Mouse (Mus musculus) urinary bladder, adult 2 months (tissue): ENCODE measurements around the gene Map3k5. TPM values are rescaled to one million over a fixed set of nuclear protein-coding genes. Genes with fewer than 3 reads are reported as not detected.

Experiments
- DNase-seq: peaks from one replicate; pipeline ENCODE4 v3.0.0; 2022; ENCODE audit warnings: low spot score
- polyA plus RNA-seq: library from polyadenylated mRNA; depleted of rRNA; stranded (reverse); fragments of >200 nt; gene quantifications from 2 replicates; pipeline ENCODE4 v1.2.3, GENCODE M21; 2012

Map3k5 gene
- polyA plus RNA-seq, 1 experiment, result 20.6 TPM

GRCm38 (mm10) chr10:20056859-20057644, 122.8 kb downstream of the Map3k5 start:
- no peak for DNase-seq

DNA sequence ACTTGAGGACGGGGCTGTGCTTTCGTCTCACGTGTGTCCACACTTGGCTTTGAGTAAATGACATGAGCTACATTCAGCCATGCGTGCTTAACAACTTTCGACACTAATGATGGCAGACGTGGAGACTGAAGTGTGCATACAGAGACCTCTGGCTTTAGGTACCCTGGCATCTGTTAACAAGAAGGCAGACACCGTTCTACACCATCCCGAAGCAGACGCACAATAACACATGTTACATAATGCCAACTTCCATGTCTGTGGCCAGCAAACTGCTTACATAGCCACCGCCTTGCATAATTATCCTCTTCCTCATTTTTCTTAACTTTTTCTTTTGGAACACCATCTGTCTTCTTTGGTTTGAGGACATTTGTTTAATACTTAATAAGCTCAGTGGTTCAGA, 123.8 kb downstream of the Map3k5 start:
- no peak for DNase-seq

GRCm38 (mm10) chr10:20058841-20059240, 124.6 kb downstream of the Map3k5 start:
- no peak for DNase-seq

DNA sequence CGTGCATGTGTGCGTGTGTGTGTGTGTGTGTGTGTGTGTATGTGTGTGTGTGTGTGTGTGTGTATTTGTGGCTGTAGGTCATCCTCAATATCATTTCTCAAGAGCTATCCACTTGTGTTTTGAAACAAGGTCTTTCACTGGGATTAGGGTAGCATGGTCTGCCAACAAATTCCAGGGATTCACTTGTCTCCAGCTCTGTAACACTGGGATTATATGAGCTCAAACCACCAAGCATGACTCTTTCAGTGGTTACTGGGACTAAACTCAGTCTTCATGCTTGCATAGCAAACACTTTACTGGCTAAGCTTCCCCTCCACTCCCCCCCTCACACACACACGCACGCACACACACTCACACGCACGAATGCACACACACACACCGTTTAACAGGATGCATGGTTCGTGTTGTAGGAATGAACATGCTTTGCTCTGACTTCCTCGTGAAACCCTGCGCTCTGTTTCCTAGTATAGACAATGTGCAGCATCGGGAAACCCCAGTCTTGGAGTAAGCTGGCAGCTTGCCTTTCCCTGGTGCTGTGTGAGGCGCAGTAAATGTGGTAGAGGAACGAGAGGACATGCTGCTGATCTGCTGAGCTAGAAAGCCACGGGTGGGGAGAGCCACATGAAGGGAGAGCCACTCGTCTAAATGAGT, 126.2 kb downstream of the Map3k5 start:
- DNase-seq, result no peak

DNA sequence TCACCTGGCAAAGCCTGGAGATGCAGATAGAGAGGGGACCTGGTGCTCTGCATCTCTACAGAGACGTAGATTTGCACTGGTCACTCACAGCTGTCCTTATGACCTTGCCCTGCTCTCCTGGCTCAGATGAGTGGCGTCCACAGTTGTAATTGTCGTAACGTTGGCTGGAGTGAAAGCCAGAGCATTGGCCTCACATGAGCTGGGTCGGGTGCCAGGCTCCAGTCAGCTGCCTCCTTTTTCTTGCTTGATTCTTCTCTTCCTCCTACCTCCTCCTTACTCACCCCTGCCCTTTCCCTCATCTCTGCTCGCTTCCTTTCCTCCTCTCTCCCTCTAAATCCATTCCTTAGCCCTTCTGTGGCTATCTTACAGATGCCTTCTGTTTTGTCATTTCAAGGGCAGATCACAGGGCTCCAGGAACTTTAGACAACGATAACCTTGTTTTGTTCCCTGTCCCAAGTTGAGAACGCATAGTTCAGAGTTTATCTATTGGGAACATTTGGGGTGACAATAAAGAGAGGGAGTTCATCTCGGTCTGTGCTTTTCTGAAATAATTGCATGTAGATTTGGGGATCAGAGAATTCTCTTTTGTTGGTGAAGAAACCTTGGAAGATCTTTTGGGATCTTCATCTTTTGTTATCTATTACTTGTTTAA, 130.4 kb downstream of the Map3k5 start:
- no peak for DNase-seq

DNA sequence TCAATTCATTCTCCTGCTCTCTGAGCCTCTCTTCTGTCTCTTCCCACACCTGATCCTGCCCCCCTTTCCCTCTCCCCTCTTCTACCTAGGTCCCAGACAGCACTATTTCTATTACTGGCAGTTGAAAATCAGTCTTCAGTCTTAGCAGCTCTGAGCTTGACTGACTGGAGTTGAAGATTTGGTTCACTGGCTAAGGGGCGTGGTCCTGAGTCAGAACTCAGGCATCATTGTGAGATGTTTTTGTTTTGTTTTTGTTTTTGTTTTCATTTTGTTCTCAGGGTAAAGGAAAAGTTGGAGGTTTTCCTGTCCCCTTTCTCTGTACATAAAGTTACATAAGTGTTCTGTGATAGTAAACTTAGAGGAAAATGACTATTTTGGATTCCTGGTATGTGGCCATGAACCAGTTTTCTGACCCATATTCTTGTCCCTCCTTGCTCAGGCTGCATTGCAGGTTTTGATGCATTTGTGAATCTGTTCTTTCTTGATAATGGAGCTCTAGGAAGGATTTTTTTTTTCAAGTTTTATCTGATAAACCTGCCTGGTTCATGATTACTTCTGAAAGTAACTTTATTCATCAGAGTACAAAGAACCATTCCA, 131.9 kb downstream of the Map3k5 start:
- no peak for DNase-seq

GRCm38 (mm10) chr10:20069771-20070460, 135.6 kb downstream of the Map3k5 start:
- DNase-seq, result no peak

DNA sequence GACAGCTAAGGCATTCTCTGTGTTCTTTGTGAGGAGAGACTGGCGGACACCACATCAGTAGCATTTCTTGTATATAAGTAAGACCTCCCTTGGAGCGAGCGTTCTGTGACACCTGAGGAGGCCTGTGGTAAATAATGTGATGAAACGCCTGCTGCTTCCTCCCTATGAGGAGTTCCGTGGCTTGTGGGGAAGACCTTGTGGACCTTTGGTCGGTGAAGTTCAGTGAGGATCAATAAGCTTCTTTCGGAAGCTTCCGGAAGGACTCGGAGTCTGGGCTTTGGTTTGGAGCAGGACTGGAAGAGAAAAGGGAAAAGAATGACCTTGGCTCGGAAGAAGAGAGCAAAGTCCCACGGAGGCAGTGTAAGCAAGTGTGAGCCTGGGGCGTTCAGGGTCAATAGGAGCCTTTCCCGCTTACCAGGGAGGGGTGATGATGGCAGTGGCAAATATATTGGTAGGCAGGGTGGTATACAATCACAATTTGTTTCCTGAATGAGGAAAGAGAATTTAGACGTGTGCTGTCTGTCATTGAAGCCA, 136.4 kb downstream of the Map3k5 start:
- DNase-seq, result no peak

- no peak for DNase-seq
Measured at GRCm38 (mm10) chr10:20071716-20072115, 137.4 kb downstream of the Map3k5 start.

- DNase-seq, result peak; percentile 50
Measured at GRCm38 (mm10) chr10:20073236-20073893, 139.1 kb downstream of the Map3k5 start.

DNA sequence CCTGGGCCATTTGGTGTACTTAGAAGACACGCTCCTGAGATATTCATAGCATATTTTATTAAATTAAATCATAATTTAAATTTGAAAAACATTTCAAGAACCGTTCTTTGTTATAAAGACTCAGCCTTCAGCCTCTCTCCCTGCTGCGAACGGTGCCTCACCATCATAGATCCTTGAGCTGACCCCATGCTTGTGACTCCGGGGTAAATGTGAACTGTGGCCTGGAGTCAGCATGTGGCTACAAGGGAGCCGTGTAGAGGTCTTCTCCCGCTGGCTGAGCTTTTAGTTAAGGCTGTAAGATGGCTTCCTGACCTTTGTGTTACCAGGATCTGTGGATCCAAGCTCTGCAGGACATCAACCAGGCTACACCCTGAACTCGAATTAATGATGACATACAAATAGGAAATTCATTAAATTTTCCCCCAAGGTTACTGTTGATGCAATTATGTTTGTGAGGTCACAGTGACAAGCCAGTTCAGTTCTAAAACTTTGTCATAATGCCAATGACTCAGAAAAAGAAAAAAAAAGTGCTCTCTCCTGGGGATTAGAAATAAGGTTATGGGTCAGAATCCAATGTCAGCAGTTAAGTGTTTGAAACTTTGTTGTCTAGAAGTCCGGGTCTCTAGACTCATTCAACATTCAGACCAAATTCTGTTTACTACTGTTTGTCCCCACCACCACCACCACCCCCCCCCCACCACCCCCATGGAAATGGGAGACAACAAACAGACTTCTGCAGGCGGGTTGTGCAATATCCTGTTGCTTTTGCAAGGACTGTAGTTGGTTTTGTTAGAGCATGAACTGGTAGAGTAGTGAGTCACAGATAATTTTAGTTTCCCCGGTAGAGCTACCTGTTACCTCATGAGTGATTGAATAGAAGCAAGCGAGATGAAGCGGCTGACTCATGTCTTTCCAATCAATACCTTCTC, 142.5 kb downstream of the Map3k5 start:
- DNase-seq, result no peak

DNA sequence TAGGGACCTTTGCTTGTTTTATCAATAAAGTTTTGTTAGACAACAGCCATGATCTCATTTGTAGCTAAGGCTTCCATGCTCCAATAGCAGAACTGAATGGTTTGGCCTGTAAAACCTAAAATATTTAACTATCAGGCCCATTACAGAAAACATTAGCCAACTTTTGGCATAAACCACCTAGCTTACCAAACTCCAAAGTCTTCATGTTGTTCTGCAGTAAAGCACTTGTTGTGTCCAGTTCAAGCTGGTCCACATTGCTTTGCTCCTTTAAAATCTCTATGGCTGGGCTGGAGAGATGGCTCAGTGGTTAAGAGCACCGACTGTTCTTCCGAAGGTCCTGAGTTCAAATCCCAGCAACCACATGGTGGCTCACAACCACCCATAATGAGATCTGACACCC, 144.1 kb downstream of the Map3k5 start:
- no peak for DNase-seq

DNA sequence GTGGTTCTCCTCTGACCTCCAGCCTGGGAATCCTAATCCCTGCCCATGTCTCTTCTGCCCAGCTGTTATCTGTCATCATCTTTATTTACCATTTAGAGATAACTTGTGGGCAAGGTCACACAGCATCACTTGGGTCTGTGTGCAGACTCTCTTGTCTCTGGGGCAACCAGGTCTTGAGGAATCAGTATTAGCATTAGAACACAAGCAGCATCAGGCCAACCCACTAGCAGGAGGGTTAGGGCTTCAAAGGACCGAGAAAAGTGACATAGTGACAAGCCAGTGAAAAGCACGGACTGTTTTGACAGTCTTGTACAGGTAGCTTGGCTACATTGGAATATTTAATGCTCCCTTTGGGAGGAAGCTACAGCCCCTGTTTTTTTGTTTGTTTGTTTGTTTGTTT, 153.6 kb downstream of the Map3k5 start:
- no peak for DNase-seq

GRCm38 (mm10) chr10:20089026-20089425, 154.8 kb downstream of the Map3k5 start:
- no peak for DNase-seq

DNA sequence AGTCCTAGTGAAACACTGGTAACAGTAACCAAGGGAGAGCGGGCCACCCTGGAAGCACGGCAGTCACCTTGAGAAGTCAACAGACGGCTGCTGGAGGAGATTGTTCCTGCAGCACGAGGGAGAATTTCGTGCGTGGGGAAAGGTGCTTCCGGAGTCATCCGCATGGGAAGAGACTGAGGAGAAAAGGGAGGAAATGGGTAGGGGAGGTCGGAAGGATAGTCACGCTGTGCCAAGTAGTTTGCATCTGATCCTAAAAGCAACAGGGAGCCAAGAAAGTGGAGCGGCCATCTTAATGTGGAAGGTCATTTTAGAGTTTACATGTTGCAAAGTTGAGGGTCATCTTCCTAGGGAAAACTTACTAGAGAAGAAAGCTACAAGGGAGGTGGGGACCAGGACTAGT, 155.9 kb downstream of the Map3k5 start:
- DNase-seq, result no peak

DNA sequence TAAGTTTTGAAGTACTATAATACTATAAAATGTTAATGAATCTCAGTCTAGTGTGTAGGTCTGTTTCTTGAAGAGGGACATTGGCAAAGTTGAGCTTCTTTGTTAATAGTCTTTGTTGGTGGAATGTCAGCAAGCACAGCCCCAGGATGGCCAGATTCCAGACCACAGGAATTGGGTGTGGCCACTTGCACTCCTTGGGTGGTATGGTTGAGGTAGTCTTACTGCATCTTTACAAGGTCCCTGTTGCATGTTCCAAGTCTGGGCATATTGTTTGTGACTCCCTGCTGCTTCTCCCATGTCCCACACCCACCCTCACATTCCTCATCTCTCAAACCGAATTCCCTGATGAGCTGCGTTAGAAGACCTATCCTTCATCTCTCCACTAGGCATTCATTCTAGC, 157.1 kb downstream of the Map3k5 start:
- no peak for DNase-seq

- no peak for DNase-seq
Measured at GRCm38 (mm10) chr10:20092371-20092770, 158.1 kb downstream of the Map3k5 start.

DNA sequence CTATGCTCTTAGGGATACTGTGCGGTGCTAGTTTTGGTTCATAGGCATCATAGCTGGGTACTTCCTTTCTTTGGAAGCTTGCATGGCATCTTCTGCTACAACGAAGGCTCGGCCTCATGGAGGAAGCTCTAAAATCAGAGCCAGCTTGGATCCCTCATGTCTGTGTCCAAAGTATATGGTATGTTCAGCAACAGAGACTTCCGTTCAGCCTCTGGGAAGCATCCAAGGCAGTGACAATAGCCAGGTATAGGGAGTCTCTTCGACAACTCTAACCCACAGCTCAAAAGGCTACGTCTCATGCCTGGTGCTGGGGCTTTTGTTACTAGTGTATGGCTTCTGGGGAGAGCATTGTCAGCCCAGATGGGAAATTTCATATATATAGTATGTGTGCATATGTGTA, 167.2 kb downstream of the Map3k5 start:
- no peak for DNase-seq

DNA sequence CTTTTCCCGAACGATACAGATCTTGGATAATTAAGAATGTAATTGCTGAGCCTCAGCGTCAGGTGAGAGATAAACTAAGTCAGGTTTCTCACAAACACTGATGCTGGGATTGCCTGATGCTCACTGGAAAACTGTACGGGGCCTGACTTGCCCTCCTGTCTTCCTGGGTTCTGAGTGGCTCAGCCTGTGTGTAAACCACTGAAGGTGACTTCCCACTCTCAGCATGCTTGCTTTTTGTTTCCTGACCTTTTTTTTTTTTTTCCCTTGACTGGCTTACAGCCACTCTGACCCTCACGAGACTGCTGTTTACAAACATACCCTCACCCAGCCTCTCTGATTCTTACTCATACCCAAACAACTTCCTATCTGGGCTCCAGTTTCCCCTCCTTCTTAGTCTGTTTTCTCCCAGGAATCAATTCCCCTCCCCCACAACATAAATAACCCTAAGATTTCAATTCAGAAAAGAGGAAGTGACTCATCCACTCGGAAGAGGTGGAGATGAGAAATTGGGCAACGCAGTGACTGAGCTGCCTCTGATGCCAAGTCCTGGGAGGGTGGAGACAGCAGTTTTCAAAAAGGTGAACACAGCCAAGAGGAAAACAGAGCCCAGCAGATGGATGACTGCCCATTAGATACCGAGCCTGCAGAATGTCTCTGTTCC, 170.1 kb downstream of the Map3k5 start:
- DNase-seq, result no peak
